Mouse (Mus musculus): ENCODE data around the gene Ndst2. TPM values are rescaled to one million over a fixed set of nuclear protein-coding genes. Genes with fewer than 3 reads are reported as not detected.

The Ndst2 gene
- polyA plus RNA-seq, 1 experiment = 11.9 TPM

GRCm38 (mm10) chr14:20768581-20768980, 34.2 kb upstream of the Ndst2 start:
- no peak overlapping the region for H3ac ChIP-seq (ENCODE audit: control insufficient read depth, insufficient read length)
- no peak overlapping the region for H3K4me3 ChIP-seq
- H3K27me3 ChIP-seq (ENCODE audit: control insufficient read depth, insufficient read depth, insufficient read length) = no peaks in the 10 kb centered on the region
- peaks cover 23% of the 10 kb centered on the region for H3K79me2 ChIP-seq (ENCODE audit: control insufficient read depth, insufficient read depth)
- peak; percentile 94 for TF ChIP-seq SRF (IDR thresholded peaks at IDR 0.05; ENCODE audit: control insufficient read depth, insufficient read length, low read depth)
- TF ChIP-seq E2F4 (IDR thresholded peaks at IDR 0.05; ENCODE audit: insufficient read depth) = no peak
- peaks cover 41% of the 10 kb centered on the region for H3K36me3 ChIP-seq (ENCODE audit: control insufficient read depth, insufficient read depth)
- peak overlapping the region; percentile 28 for H3K4me2 ChIP-seq (ENCODE audit: low read depth)

GRCm38 (mm10) chr14:20767936-20768335, 33.6 kb upstream of the Ndst2 start:
- no peak overlapping the region for H3K4me3 ChIP-seq
- H3K27me3 ChIP-seq (ENCODE audit: control insufficient read depth, insufficient read depth, insufficient read length) = no peaks in the 10 kb centered on the region
- H3K79me2 ChIP-seq (ENCODE audit: control insufficient read depth, insufficient read depth) = peaks cover 20% of the 10 kb centered on the region
- no peak overlapping the region for H3K4me2 ChIP-seq (ENCODE audit: low read depth)
- no peak overlapping the region for H3ac ChIP-seq (ENCODE audit: control insufficient read depth, insufficient read length)
- peaks cover 45% of the 10 kb centered on the region for H3K36me3 ChIP-seq (ENCODE audit: control insufficient read depth, insufficient read depth)
- TF ChIP-seq TCF3 (IDR thresholded peaks at IDR 0.05; ENCODE audit: insufficient read length, low read depth) (no peak), USF1 (IDR thresholded peaks at IDR 0.05; ENCODE audit: low read depth) (no peak)

- no peaks in the 10 kb centered on the region for H3K27me3 ChIP-seq (ENCODE audit: control insufficient read depth, insufficient read depth, insufficient read length)
- no peak overlapping the region for H3K4me3 ChIP-seq
- H3ac ChIP-seq (ENCODE audit: control insufficient read depth, insufficient read length) = no peak overlapping the region
- peaks cover 3% of the 10 kb centered on the region for H3K79me2 ChIP-seq (ENCODE audit: control insufficient read depth, insufficient read depth)
- peak overlapping the region; percentile 72 for H3K4me2 ChIP-seq (ENCODE audit: low read depth)
- TF ChIP-seq REST (IDR thresholded peaks at IDR 0.05; ENCODE audit: insufficient read depth, insufficient read length) = no peak
- TF ChIP-seq TCF3 (IDR thresholded peaks at IDR 0.05; ENCODE audit: insufficient read length, low read depth) = no peak
- TF ChIP-seq CEBPB (IDR thresholded peaks at IDR 0.05; ENCODE audit: insufficient read depth, poor library complexity, severe bottlenecking) = no peak
- peak in 1 of 3 experiments; percentile 5 for TF ChIP-seq MYOG (IDR thresholded peaks at IDR 0.05; ENCODE audit: control insufficient read depth in 1 of 3, insufficient read depth in 1 of 3, insufficient read length in 2 of 3, low read depth in 2 of 3)
- no peak for TF ChIP-seq E2F4 (IDR thresholded peaks at IDR 0.05; ENCODE audit: insufficient read depth)
- TF ChIP-seq POLR2A (IDR thresholded peaks at IDR 0.05; ENCODE audit: insufficient read length, low read depth) = no peak
- peak; percentile 7 for TF ChIP-seq SRF (IDR thresholded peaks at IDR 0.05; ENCODE audit: control insufficient read depth, insufficient read length, low read depth)
- no peak for TF ChIP-seq POLR2AphosphoS2 (IDR thresholded peaks at IDR 0.05; ENCODE audit: insufficient read length, low read depth)
- TF ChIP-seq TCF12 (IDR thresholded peaks at IDR 0.05; ENCODE audit: insufficient read depth, poor library complexity, severe bottlenecking) = no peak
- no peak for TF ChIP-seq USF1 (IDR thresholded peaks at IDR 0.05; ENCODE audit: low read depth)
- TF ChIP-seq MYOD1 (IDR thresholded peaks at IDR 0.05; ENCODE audit: control insufficient read depth in 1 of 3, insufficient read length in 2 of 3, low read depth in 2 of 3) = peak in 1 of 3 experiments; percentile 13
- no peak for TF ChIP-seq MAX (IDR thresholded peaks at IDR 0.05; ENCODE audit: low read depth)
- H3K36me3 ChIP-seq (ENCODE audit: control insufficient read depth, insufficient read depth) = peaks cover 49% of the 10 kb centered on the region
Measured at GRCm38 (mm10) chr14:20765642-20766258, 31.4 kb upstream of the Ndst2 start.

DNA sequence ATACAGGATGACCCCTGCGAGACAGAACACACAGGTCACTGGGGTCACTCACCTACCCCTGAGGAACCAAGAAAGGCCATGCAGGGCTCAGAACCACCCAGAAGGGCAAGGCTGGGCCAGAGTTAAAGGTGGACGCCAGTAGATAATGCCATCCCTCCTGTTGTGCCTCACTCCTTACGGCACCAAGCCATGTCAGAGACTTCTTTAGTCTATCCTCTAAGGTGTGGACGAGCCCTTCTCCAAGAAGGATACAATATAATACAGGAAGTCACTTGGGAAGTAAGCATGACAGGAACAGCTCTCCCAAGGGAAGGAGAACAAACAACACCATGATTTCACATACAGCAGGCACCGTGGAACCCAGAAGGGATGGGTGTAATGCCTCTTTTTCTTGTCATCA, 30.6 kb upstream of the Ndst2 start:
- Histone ChIP-seq H3K79me2 (ENCODE audit: control insufficient read depth, insufficient read depth) (no peaks in the 10 kb centered on the region), H3ac (ENCODE audit: control insufficient read depth, insufficient read length) (no peak overlapping the region), H3K27me3 (ENCODE audit: control insufficient read depth, insufficient read depth, insufficient read length) (no peaks in the 10 kb centered on the region), H3K4me2 (ENCODE audit: low read depth) (peak overlapping the region; percentile 72), H3K4me3 (no peak overlapping the region), H3K36me3 (ENCODE audit: control insufficient read depth, insufficient read depth) (peaks cover 48% of the 10 kb centered on the region)
- no peak for TF ChIP-seq TCF3 (IDR thresholded peaks at IDR 0.05; ENCODE audit: insufficient read length, low read depth)
- no peak for TF ChIP-seq REST (IDR thresholded peaks at IDR 0.05; ENCODE audit: insufficient read depth, insufficient read length)
- no peak for TF ChIP-seq POLR2AphosphoS2 (IDR thresholded peaks at IDR 0.05; ENCODE audit: insufficient read length, low read depth)
- TF ChIP-seq MYOG (IDR thresholded peaks at IDR 0.05; ENCODE audit: control insufficient read depth in 1 of 3, insufficient read depth in 1 of 3, insufficient read length in 2 of 3, low read depth in 2 of 3) = no peak
- TF ChIP-seq MAX (IDR thresholded peaks at IDR 0.05; ENCODE audit: low read depth) = no peak
- TF ChIP-seq USF1 (IDR thresholded peaks at IDR 0.05; ENCODE audit: low read depth) = no peak
- no peak for TF ChIP-seq SRF (IDR thresholded peaks at IDR 0.05; ENCODE audit: control insufficient read depth, insufficient read length, low read depth)
- no peak for TF ChIP-seq E2F4 (IDR thresholded peaks at IDR 0.05; ENCODE audit: insufficient read depth)
- TF ChIP-seq POLR2A (IDR thresholded peaks at IDR 0.05; ENCODE audit: insufficient read length, low read depth) = no peak
- no peak for TF ChIP-seq TCF12 (IDR thresholded peaks at IDR 0.05; ENCODE audit: insufficient read depth, poor library complexity, severe bottlenecking)
- TF ChIP-seq CEBPB (IDR thresholded peaks at IDR 0.05; ENCODE audit: insufficient read depth, poor library complexity, severe bottlenecking) = no peak
- no peak for TF ChIP-seq MYOD1 (IDR thresholded peaks at IDR 0.05; ENCODE audit: control insufficient read depth in 1 of 3, insufficient read length in 2 of 3, low read depth in 2 of 3)

DNA sequence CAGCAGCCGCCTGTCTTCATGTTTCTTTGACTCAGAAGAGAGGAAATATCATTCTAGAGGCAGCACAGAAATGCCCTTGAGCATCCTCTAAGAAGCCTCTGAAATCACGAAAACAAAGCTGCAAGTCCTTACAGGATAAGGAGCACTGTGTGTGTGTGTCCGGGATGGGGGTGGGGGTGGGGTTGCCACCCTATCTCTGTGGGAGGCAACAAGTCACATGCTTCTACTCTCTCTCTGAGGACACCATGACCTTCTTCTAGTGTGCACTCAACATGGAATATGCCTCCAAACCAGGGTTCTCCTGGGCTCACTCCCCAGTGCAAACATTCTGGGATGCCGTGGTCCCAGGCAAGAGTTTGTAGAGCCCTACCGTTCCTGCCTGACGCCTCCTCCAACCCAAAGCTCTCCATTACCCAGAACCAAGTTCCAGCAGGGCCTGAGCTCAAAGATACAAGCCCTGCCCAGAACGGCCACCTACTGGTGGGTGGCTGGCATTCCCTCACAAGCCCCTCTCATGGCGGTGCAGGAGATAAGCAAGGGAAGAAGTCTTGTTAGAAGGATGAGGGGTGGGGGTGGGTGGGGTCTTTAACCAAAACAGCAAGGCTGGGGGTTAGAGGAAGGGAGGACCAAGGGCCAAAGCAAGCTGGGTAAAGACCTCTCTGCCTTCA, 24.5 kb upstream of the Ndst2 start:
- no peak for TF ChIP-seq TCF3 (IDR thresholded peaks at IDR 0.05; ENCODE audit: insufficient read length, low read depth)
- TF ChIP-seq POLR2A (IDR thresholded peaks at IDR 0.05; ENCODE audit: insufficient read length, low read depth) = no peak
- no peak for TF ChIP-seq POLR2AphosphoS2 (IDR thresholded peaks at IDR 0.05; ENCODE audit: insufficient read length, low read depth)
- no peak for TF ChIP-seq MAX (IDR thresholded peaks at IDR 0.05; ENCODE audit: low read depth)
- no peak for TF ChIP-seq E2F4 (IDR thresholded peaks at IDR 0.05; ENCODE audit: insufficient read depth)
- TF ChIP-seq REST (IDR thresholded peaks at IDR 0.05; ENCODE audit: insufficient read depth, insufficient read length) = no peak
- no peak for TF ChIP-seq USF1 (IDR thresholded peaks at IDR 0.05; ENCODE audit: low read depth)
- no peak for TF ChIP-seq CEBPB (IDR thresholded peaks at IDR 0.05; ENCODE audit: insufficient read depth, poor library complexity, severe bottlenecking)
- no peak for TF ChIP-seq SRF (IDR thresholded peaks at IDR 0.05; ENCODE audit: control insufficient read depth, insufficient read length, low read depth)
- no peak for TF ChIP-seq MYOG (IDR thresholded peaks at IDR 0.05; ENCODE audit: control insufficient read depth in 1 of 3, insufficient read depth in 1 of 3, insufficient read length in 2 of 3, low read depth in 2 of 3)
- TF ChIP-seq MYOD1 (IDR thresholded peaks at IDR 0.05; ENCODE audit: control insufficient read depth in 1 of 3, insufficient read length in 2 of 3, low read depth in 2 of 3) = no peak
- TF ChIP-seq TCF12 (IDR thresholded peaks at IDR 0.05; ENCODE audit: insufficient read depth, poor library complexity, severe bottlenecking) = no peak
- Histone ChIP-seq H3K27me3 (ENCODE audit: control insufficient read depth, insufficient read depth, insufficient read length) (no peaks in the 10 kb centered on the region), H3K36me3 (ENCODE audit: control insufficient read depth, insufficient read depth) (peaks cover 50% of the 10 kb centered on the region), H3K4me3 (no peak overlapping the region), H3K4me2 (ENCODE audit: low read depth) (no peak overlapping the region), H3K79me2 (ENCODE audit: control insufficient read depth, insufficient read depth) (no peaks in the 10 kb centered on the region), H3ac (ENCODE audit: control insufficient read depth, insufficient read length) (no peak overlapping the region)

Data from myocyte (in vitro differentiated cells).